Mouse (Mus musculus) embryo, embryonic 10.5 days (tissue): ENCODE results near the gene Slc16a4.

Experiments used
- DNase-seq: peaks from one replicate; pipeline ENCODE4 v3.0.0-alpha.2; 2015; ENCODE audit warnings: low spot score

Gene Slc16a4

GRCm38 (mm10) chr3:107360341-107360740 lies 69.3 kb downstream of the Slc16a4 start:
- no peak for DNase-seq
